Mouse (Mus musculus) lung, adult 2 months (tissue): Measurements from ENCODE around the gene Camk2d.

Experiments used
- CTCF ChIP-seq: fragments of 200-500 bp; IDR thresholded peaks from 2 replicates; pipeline ENCODE4 v1.5.1; 2011; ENCODE audit warnings: mild to moderate bottlenecking, low read length, control low read depth; ENCODE audit not compliant: insufficient read depth
- POLR2A ChIP-seq: fragments of 200-500 bp; IDR thresholded peaks from 2 replicates; pipeline ENCODE4 v1.6.1; 2011; ENCODE audit warnings: low read depth, mild to moderate bottlenecking, control low read depth, low read length, borderline replicate concordance; ENCODE audit errors: extremely low read depth

DNA sequence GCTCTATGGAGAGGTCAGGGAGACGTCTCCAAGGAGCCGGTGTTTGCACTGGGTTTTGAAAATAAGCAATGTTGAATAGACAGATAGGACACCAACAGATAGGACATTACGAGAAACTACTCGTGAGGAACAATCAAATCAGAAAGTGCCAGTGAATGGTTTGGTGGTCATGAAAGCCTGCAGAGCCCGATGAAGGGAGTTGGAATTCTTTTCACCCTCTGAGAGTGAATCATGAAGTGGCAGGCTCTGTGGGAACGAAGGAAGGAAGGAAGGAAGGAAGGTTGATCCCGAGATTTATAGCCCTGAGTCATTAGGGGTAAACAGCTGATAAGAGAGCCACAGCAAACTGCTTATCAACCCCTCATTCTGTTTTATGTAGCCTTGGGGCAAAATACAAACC, 15.5 kb downstream of the Camk2d start:
- TF ChIP-seq CTCF (no peak), POLR2A (no peak)
